Mouse (Mus musculus) hindbrain, postnatal 0 days (tissue): ENCODE measurements at regions not wholly inside any gene's neighbourhood (a gene's known extent, or its start where the extent isn't known, plus 50 kb on each side); places are given as distances from the start of the nearest gene placed in this dataset.

Experiments
- ATAC-seq: fragments of 200-750 bp; cut with Nextera tagmentation; 2 replicates; pipeline ENCODE4 v1.8.0; 2017; ENCODE audit warnings: mild to moderate bottlenecking, moderate TSS enrichment, moderate library complexity
- DNase-seq: peaks from one replicate; pipeline ENCODE4 v3.0.0-alpha.2; 2015; ENCODE audit warnings: low spot score
- H3K27ac ChIP-seq: fragments of 300-500 bp; sonication (generic); 2 replicates; pipeline ENCODE4 v1.5.1; 2014; ENCODE audit warnings: mild to moderate bottlenecking
- H3K27me3 ChIP-seq: fragments of 300-500 bp; sonication (generic); 2 replicates; pipeline ENCODE4 v1.6.1; 2014; ENCODE audit warnings: low read length, mixed read lengths; ENCODE audit not compliant: insufficient read depth
- H3K36me3 ChIP-seq: fragments of 300-500 bp; sonication (generic); 2 replicates; pipeline ENCODE4 v1.6.1; 2014; ENCODE audit warnings: low read length, mixed read lengths; ENCODE audit not compliant: insufficient read depth
- H3K4me1 ChIP-seq: fragments of 300-500 bp; sonication (generic); 2 replicates; pipeline ENCODE4 v1.6.1; 2014; ENCODE audit warnings: antibody characterized with exemption, low read length, mixed read lengths; ENCODE audit not compliant: insufficient read depth
- H3K4me2 ChIP-seq: fragments of 300-500 bp; sonication (generic); 2 replicates; pipeline ENCODE4 v1.6.1; 2014; ENCODE audit warnings: low read depth, mild to moderate bottlenecking, low read length, moderate library complexity, mixed read lengths
- H3K4me3 ChIP-seq: fragments of 300-500 bp; sonication (generic); 2 replicates; pipeline ENCODE4 v1.5.1; 2014; ENCODE audit warnings: low read length
- H3K9ac ChIP-seq: fragments of 300-500 bp; sonication (generic); replicated peaks from 2 replicates; pipeline ENCODE4 v1.6.1; 2014; ENCODE audit warnings: mild to moderate bottlenecking, low read length, moderate library complexity, mixed read lengths
- H3K9me3 ChIP-seq: fragments of 300-500 bp; sonication (generic); 2 replicates; pipeline ENCODE4 v1.6.1; 2016; ENCODE audit warnings: low read length, mixed read lengths
- CTCF ChIP-seq: IDR thresholded peaks from 2 replicates; pipeline ENCODE4 v1.5.1; 2016; ENCODE audit warnings: antibody characterized with exemption, control low read depth, low read depth
- WGBS: fragments of 180-500 bp; shearing (Covaris S2); extraction: QIAGEN DNeasy Blood & Tissue Kit; methylation state at CpG from one replicate; pipeline ENCODE4 v1.1.7; 2014; 5-methylcytosine and 5-hydroxymethylcytosine counted together

DNA sequence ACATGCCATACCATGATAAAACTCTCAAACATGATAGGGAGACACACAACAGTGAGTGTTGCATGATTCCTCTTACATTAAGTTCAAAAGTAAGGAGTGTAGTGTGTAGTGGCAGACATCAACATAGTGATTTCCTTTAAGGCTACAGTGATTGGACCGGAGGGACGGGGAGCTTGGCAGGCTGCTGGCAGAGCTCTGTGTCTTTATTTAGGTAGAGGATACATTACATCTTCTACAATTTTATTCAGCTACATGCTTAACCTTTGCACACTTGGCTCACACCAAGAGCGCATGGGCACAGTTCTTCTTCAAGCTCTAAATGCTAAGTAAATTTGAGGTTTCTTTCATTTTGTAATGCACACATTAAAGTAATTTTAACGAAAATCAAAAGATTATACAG lies 194.6 kb upstream of the Pter start:
- no peaks in the 10 kb centered on the region for H3K4me1 ChIP-seq
- no peak overlapping the region for H3K27ac ChIP-seq
- H3K36me3 ChIP-seq, result no peaks in the 10 kb centered on the region
- 74% methylated on average over 4 of the region's 4 CpGs for WGBS
- H3K4me2 ChIP-seq, result no peak overlapping the region
- DNase-seq, result no peak
- no peaks in the 10 kb centered on the region for H3K27me3 ChIP-seq
- H3K9me3 ChIP-seq, result no peaks in the 10 kb centered on the region
- no peak overlapping the region for H3K9ac ChIP-seq
- no peak overlapping the region for H3K4me3 ChIP-seq
- ATAC-seq, result no peak
- TF ChIP-seq CTCF, result no peak

- no peaks in the 10 kb centered on the region for H3K4me1 ChIP-seq
- WGBS, result 45% methylated on average over 2 of the region's 2 CpGs
- no peaks in the 10 kb centered on the region for H3K36me3 ChIP-seq
- H3K4me2 ChIP-seq, result no peak overlapping the region
- no peak for TF ChIP-seq CTCF
- H3K27me3 ChIP-seq, result no peaks in the 10 kb centered on the region
- DNase-seq (no peak), ATAC-seq (no peak)
- H3K9ac ChIP-seq, result no peak overlapping the region
- no peaks in the 10 kb centered on the region for H3K9me3 ChIP-seq
- no peak overlapping the region for H3K27ac ChIP-seq
- H3K4me3 ChIP-seq, result no peak overlapping the region
Observed at GRCm38 (mm10) chr2:12737140-12737539, 186.7 kb upstream of the Pter start.

DNA sequence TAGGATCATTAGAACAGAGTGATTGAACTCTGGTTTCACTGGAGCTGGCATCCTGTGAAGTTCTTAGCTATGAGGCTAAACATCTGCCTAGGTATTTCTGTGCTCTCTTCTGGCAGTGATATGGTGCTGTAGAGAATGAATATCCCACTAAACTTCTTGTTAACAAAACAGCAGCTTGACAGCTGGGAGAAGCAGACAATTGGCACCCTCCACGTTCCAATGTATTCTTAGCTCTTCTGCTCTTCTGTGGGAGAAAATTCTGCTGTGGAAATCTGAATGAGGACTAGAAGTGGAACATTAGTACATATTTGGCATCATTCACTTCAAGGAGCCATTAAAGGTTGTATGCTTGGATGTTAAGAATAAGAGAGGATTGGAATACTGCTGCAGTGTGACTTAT lies 177.0 kb upstream of the Pter start:
- H3K4me1 ChIP-seq, result no peaks in the 10 kb centered on the region
- DNase-seq (no peak), ATAC-seq (no peak)
- no peaks in the 10 kb centered on the region for H3K36me3 ChIP-seq
- 71% methylated on average over 1 of the region's 1 CpGs for WGBS
- H3K9ac ChIP-seq, result no peak overlapping the region
- no peaks in the 10 kb centered on the region for H3K27me3 ChIP-seq
- H3K27ac ChIP-seq, result no peak overlapping the region
- no peak overlapping the region for H3K4me3 ChIP-seq
- H3K4me2 ChIP-seq, result no peak overlapping the region
- TF ChIP-seq CTCF, result no peak
- no peaks in the 10 kb centered on the region for H3K9me3 ChIP-seq

DNA sequence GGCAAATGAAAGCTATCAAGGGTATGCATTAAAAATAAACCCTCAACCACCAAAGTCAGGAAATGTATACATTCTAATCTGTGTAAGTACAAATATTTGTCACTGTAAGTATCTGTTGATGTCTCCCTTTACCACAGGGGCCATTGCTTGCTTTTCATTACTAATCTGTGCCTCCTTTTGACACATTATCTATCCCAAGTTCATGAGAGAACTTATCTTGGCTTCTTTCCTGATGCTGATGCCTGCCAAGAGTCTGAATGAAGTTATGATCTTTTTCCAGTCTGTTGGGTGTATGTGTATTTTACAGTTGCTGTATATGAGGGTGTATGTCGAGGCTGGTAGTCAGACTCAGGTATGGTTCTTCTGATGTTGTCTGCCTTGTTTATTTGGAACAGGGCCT lies 165.0 kb upstream of the Pter start:
- Histone ChIP-seq H3K4me2 (no peak overlapping the region), H3K9ac (no peak overlapping the region), H3K27ac (no peak overlapping the region), H3K9me3 (no peaks in the 10 kb centered on the region), H3K4me3 (no peak overlapping the region), H3K27me3 (no peaks in the 10 kb centered on the region), H3K36me3 (no peaks in the 10 kb centered on the region), H3K4me1 (no peaks in the 10 kb centered on the region)
- no peak for DNase-seq
- ATAC-seq, result no peak
- WGBS, result 62% methylated on average over 1 of the region's 1 CpGs
- no peak for TF ChIP-seq CTCF

DNA sequence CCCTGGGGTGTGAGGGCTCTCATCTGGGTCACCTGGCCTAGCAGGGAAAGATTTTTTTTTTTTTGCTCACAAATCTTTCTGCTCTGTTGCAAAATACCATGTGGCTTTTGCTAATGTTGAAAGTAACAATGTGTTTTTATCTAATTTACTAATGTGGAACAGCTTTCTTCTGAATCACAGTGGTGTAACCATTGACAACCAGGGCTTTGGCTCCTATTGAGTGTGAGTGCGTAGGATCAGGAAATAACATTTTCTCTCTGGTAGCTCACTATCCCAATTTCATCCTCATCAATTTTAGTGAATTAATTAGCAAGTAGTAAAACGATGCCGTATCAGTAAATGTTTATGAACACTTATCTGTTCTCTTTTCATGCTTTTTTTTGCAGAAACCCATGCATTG lies 163.9 kb upstream of the Pter start:
- ATAC-seq (no peak), DNase-seq (no peak)
- no peaks in the 10 kb centered on the region for H3K36me3 ChIP-seq
- no peaks in the 10 kb centered on the region for H3K4me1 ChIP-seq
- H3K27ac ChIP-seq, result no peak overlapping the region
- WGBS, result 81% methylated on average over 3 of the region's 3 CpGs
- H3K9me3 ChIP-seq, result no peaks in the 10 kb centered on the region
- H3K9ac ChIP-seq, result no peak overlapping the region
- no peak overlapping the region for H3K4me3 ChIP-seq
- TF ChIP-seq CTCF, result no peak
- no peak overlapping the region for H3K4me2 ChIP-seq
- no peaks in the 10 kb centered on the region for H3K27me3 ChIP-seq

DNA sequence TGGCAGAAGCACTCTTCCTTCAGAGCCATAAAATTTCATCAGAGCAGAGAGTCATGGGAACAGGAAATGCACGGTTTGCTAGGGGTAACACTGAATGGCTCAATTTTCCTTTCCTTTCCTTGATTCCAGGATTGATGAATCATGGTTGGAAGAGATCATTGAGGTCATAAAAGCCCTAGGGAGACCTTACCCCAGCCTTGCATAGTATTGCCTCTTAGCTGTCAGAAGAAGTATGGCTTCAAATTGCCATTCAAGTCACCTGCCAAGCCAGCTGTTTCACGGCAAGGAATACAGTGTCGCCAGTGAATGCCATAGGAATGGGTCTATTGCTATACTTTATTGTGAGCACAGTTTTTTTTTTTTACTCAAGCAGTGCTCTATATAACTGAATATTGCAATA lies 162.4 kb upstream of the Pter start:
- H3K9me3 ChIP-seq, result no peaks in the 10 kb centered on the region
- H3K36me3 ChIP-seq, result no peaks in the 10 kb centered on the region
- no peak overlapping the region for H3K9ac ChIP-seq
- no peak for ATAC-seq
- no peaks in the 10 kb centered on the region for H3K4me1 ChIP-seq
- H3K4me3 ChIP-seq, result no peak overlapping the region
- H3K4me2 ChIP-seq, result no peak overlapping the region
- 91% methylated on average over 3 of the region's 3 CpGs for WGBS
- no peak for TF ChIP-seq CTCF
- H3K27ac ChIP-seq, result no peak overlapping the region
- H3K27me3 ChIP-seq, result no peaks in the 10 kb centered on the region
- DNase-seq, result no peak

- H3K27me3 ChIP-seq, result no peaks in the 10 kb centered on the region
- ATAC-seq, result no peak
- DNase-seq, result no peak
- H3K36me3 ChIP-seq, result no peaks in the 10 kb centered on the region
- H3K4me1 ChIP-seq, result no peaks in the 10 kb centered on the region
- H3K27ac ChIP-seq, result no peak overlapping the region
- TF ChIP-seq CTCF, result no peak
- no peaks in the 10 kb centered on the region for H3K9me3 ChIP-seq
- H3K4me2 ChIP-seq, result no peak overlapping the region
- WGBS, result 68% methylated on average over 1 of the region's 1 CpGs
- no peak overlapping the region for H3K9ac ChIP-seq
- H3K4me3 ChIP-seq, result no peak overlapping the region
Observed at GRCm38 (mm10) chr2:12764510-12764909, 159.3 kb upstream of the Pter start.
